Mouse (Mus musculus) cerebellum, adult 2 months (tissue): ENCODE data around the gene Upk3b. TPM values are rescaled to one million over a fixed set of nuclear protein-coding genes. Genes with fewer than 3 reads are reported as not detected.
A peak's percentile ranks its signal among the peaks of the same experiment; 100 is the strongest.

Experiments
- DNase-seq, 2 experiments: peaks; one replicate each; pipeline ENCODE4 v3.0.0; 2021
- H3K27ac ChIP-seq: fragments of 200-500 bp; 2 replicates; pipeline ENCODE4 v1.5.1; 2012; ENCODE audit warnings: low read length, control low read depth, inconsistent platforms; ENCODE audit not compliant: insufficient read depth
- H3K27me3 ChIP-seq: fragments of 200-500 bp; 2 replicates; pipeline ENCODE4 v1.6.1; 2012; ENCODE audit warnings: inconsistent platforms, mild to moderate bottlenecking, low read length, moderate library complexity; ENCODE audit not compliant: control insufficient read depth, insufficient read depth
- H3K4me1 ChIP-seq: fragments of 200-500 bp; 2 replicates; pipeline ENCODE4 v1.6.1; 2011; ENCODE audit warnings: low read length; ENCODE audit not compliant: control insufficient read depth, insufficient read depth
- H3K4me3 ChIP-seq: fragments of 200-500 bp; replicated peaks from 2 replicates; pipeline ENCODE3; 2011; ENCODE audit warnings: mild to moderate bottlenecking, low read depth, low read length, control low read depth; ENCODE audit not compliant: insufficient read depth
- CTCF ChIP-seq: fragments of 200-500 bp; IDR thresholded peaks from 2 replicates; pipeline ENCODE4 v1.5.1; 2011; ENCODE audit warnings: low read depth, mild to moderate bottlenecking, control low read depth, low read length, moderate library complexity, borderline replicate concordance; ENCODE audit not compliant: insufficient read depth
- POLR2A ChIP-seq: fragments of 200-500 bp; IDR thresholded peaks from 2 replicates; pipeline ENCODE4 v1.6.1; 2011; ENCODE audit warnings: low read length, control low read depth, borderline replicate concordance; ENCODE audit not compliant: insufficient read depth
- WGBS: fragments of 180-500 bp; shearing (Covaris S2); methylation state at CpG from one replicate; pipeline ENCODE4 v1.1.7; 2018; 5-methylcytosine and 5-hydroxymethylcytosine counted together
- polyA plus RNA-seq: library from polyadenylated mRNA; depleted of rRNA; stranded (reverse); fragments of >200 nt; gene quantifications from 2 replicates; pipeline ENCODE4 v1.2.3, GENCODE M21; 2012; rRNA removed

Gene Upk3b
- not detected in 2 replicates for polyA plus RNA-seq

DNA sequence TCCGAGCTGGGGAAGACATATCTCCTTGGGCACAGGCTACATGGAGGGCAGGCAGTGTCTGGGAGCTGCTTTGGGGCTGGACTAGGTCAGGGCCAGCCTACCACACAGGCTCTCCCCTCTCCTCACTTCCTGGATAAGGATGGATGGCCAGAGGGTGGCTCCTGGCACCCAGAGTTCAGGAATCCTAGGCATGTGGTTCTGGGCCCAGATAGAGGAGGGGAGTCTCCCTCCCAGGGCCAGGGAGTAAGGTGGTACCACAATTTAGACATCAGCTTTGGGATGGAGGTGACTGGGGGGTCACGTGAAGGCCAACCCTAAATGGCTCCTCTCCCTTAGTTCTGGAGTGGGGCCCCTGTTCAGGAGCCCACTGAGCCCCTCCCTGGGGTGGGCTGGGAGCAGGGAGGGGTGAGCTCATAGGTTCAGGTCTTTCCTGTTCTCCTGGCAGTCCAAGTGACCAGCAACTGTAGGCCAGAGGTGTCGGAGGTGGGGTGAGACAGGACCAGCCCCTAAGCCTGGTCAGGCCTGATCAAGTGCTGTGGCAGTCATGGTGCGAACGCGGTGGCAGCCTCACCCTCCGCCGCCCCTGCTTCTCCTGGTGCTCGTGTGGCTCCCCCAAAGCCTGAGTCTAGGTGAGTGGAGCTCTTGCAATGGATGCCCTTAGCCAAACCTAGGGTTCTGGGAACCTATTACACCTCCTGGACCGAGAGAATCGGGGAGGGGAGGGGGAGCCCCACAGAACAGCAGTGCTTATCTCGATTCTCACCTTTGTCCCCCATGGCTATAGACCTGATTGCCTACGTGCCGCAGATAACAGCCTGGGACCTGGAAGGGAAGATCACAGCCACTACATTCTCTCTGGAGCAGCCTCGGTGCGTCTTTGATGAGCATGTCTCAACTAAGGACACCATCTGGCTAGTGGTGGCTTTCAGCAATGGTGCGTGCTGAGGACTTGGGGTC lies at the start of gene Upk3b:
Gene Upk3b (plus strand): TSS at position 239 of the 957 bp plus-strand sequence.
- Histone ChIP-seq H3K4me3 (no peak within 1 kb of the TSS), H3K4me1 (no peaks in the 10 kb centered on the region), H3K27ac (no peak within 1 kb of the TSS), H3K27me3 (no peaks in the 10 kb centered on the region)
- WGBS = 85% methylated on average over 17 of the region's 17 CpGs
- TF ChIP-seq POLR2A (no peak), CTCF (no peak)
- no peak for DNase-seq

DNA sequence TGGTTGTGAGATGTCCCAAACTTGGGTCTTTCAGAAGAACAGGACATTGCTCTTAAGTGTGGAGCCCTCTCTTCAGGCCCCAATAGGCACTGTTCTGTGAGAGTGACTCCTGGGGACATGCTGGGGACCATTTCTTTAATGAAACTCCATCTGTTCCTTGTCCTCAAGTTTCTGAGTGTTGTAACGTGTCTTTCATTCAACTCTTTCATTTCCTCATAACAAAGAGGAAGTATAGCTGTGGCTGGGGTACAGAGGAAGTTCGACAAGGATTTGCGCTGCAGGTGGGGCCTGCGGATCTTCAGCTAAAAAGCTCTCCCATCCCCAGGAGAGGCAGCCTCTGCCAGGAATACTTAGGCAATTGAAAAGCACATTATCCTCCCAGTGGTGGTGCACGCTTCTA lies 47.7 kb upstream of the Upk3b start:
- WGBS = 64% methylated on average over 5 of the region's 5 CpGs
- Histone ChIP-seq H3K27ac (no peak overlapping the region), H3K27me3 (no peaks in the 10 kb centered on the region), H3K4me3 (no peak overlapping the region), H3K4me1 (no peaks in the 10 kb centered on the region)
- TF ChIP-seq CTCF = no peak
- DNase-seq = no peak

DNA sequence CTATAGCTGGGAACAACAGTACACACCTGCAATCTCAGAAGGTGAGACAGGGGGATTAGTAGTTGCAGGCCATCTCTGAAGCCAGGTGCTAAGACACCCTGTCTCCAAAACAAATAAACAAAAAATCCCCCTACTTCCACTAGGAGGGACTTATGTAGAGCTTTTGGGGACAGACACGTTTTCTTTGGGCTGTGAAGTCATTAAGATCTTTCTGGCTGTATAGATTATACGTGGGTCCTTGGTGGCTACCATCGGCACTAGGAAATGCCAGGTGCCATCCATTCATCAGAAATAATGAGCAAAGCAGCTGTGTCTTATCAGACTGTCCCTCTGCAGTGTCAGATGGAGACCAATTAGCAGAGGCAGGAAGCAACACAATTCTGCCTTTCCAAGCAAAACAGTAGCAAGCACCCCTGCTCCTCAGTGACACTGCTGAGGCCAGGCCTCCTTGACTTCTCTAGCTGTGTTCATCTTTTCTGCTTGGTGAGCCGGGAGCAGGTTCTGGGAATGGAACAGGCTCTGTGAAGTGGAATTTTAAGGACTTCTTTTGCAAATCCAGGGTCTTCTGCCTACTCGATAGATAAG lies 44.8 kb upstream of the Upk3b start:
- TF ChIP-seq POLR2A (no peak), CTCF (no peak)
- H3K27me3 ChIP-seq = no peaks in the 10 kb centered on the region
- no peaks in the 10 kb centered on the region for H3K4me1 ChIP-seq

DNA sequence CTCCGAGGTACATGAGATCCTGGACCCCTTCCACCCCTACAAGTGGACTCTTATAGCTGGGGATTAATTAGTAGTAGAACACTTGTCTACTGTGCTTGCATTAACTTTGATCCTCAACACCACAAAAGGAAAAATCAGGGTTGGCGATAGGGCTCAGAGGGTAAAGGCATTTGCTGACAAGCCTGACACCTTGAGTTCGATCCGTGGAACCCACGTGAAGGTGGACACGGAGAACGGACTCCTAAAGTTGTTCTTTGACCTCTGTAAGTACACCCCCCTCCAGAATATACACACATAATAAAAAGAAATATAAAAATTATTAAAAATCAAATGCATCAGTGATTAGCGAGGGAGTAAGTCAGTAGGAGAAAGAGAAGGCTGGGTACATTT lies 44.0 kb upstream of the Upk3b start:
- H3K27me3 ChIP-seq = no peaks in the 10 kb centered on the region
- 59% methylated on average over 8 of the region's 8 CpGs for WGBS
- H3K4me3 ChIP-seq = no peak overlapping the region
- H3K4me1 ChIP-seq = no peaks in the 10 kb centered on the region
- TF ChIP-seq CTCF (no peak), POLR2A (no peak)
- H3K27ac ChIP-seq = no peak overlapping the region
- no peak for DNase-seq

More for the DNA sequence above, 44.8 kb upstream of the Upk3b start:
- H3K27ac ChIP-seq = no peak overlapping the region
- no peak overlapping the region for H3K4me3 ChIP-seq
- WGBS = 82% methylated on average over 5 of the region's 5 CpGs
- no peak for DNase-seq

DNA sequence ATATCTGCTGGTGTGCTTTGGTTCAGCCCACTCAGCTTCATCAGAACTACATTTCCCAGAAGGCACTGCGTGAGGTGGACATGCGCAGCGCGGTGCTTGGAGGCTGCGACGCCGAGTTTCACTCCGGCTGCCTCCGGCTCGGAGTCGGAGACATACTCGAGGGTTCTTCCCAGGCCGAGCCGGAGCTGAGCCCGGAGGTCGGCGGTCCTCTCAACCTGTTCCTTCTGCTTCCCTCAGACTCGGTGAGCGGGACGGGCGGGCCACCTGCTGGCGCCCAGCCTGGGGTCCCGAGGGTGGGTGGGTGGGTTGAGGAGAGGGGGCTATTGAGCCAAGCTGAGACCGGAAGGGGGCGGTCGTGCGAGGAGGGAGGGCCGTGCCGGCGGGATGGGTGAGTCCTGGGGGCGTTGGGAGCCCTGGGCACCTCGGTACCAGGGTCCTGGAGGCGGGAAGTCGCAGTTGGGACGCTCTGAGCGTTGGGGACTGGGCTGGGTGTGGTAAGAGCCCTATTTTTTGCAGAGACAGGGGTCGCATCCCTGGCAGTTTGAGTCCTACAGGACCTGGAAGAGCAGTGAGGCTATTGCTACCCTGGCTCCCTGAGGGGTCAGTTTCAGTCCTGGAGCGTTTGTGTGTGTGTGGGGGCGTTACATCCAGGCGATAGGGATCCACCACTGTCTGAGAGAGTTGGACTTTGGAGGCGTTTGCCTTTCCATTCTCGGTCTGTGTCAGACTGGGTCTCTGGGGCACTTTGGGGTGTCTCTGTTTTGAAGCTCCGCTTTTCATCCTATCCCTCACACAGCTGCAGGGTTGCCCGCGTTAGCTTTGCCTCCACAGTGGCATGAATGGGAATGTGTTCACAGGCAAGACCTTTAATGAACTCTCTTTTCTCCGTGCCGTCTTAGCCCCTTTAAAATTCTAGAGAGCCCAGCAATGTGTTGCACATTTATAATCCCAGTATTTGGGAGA lies 43.3 kb upstream of the Upk3b start, which contains the start of gene Dtx2:
Gene Dtx2 (plus strand): TSS at position 76 of the 963 bp plus-strand sequence.
- no peak within 1 kb of the TSS for H3K27ac ChIP-seq
- TF ChIP-seq CTCF = no peak; the same call in 1 of the 2 replicates
- TF ChIP-seq POLR2A = peak; percentile 89
- 2% methylated on average over 47 of the region's 47 CpGs for WGBS

DNA sequence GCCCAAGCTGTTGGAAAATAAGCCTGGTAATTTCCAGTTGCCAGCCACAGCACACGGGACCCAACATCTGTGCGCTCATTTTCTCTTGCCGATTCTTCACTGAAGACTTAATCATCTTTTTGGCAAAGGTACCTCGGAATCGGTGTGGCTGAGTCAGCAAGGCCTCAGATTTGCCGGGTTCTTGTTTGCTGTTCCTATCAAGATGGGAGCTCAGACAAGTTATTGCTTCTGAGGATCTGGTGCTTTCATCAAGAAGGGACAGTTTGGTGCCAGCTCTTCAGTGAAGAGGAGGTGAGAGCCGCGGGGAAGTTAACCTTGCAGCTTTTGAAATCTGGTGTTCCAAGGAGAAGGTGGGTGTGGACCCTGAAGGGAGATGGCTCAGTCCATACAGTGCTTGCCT lies 42.1 kb upstream of the Upk3b start:
- Histone ChIP-seq H3K27ac (no peak overlapping the region), H3K4me1 (no peaks in the 10 kb centered on the region), H3K27me3 (no peaks in the 10 kb centered on the region), H3K4me3 (no peak overlapping the region)
- WGBS = 68% methylated on average over 8 of the region's 8 CpGs
- DNase-seq = no peak
- no peak for TF ChIP-seq POLR2A
- TF ChIP-seq CTCF = no peak

More for the DNA sequence above, 43.3 kb upstream of the Upk3b start, which contains the start of gene Dtx2:
- peak within 1 kb of the TSS; percentile 87 for H3K4me3 ChIP-seq
- H3K4me1 ChIP-seq = no peaks in the 10 kb centered on the region
- H3K27me3 ChIP-seq = no peaks in the 10 kb centered on the region
- DNase-seq = peak; percentile 88 to 90

DNA sequence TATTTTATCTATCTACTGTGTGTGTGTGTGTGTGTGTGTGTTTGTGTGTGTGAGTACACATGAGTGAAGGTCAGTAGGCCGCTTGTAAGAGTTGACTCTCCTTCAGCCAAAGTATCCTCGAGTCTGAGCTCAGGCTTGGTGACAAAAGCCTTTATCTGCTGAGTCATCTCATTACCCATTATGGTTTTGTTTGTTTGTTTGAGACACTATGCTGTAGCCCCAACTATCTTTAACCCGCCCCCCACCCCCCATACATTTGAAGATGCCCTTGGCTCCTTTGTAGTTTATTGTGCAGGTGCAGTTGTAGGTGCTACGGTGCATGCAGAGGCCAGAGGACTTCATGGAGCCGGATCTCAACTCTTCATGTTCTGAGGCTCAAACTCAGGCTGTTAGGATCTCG lies 37.1 kb upstream of the Upk3b start:
- 91% methylated on average over 6 of the region's 6 CpGs for WGBS
- H3K27me3 ChIP-seq = no peaks in the 10 kb centered on the region
- no peaks in the 10 kb centered on the region for H3K4me1 ChIP-seq
- H3K4me3 ChIP-seq = no peak overlapping the region
- no peak overlapping the region for H3K27ac ChIP-seq
- DNase-seq = no peak
- TF ChIP-seq CTCF (no peak), POLR2A (no peak)
